Mouse (Mus musculus): ENCODE measurements around the gene Alk.

DNA sequence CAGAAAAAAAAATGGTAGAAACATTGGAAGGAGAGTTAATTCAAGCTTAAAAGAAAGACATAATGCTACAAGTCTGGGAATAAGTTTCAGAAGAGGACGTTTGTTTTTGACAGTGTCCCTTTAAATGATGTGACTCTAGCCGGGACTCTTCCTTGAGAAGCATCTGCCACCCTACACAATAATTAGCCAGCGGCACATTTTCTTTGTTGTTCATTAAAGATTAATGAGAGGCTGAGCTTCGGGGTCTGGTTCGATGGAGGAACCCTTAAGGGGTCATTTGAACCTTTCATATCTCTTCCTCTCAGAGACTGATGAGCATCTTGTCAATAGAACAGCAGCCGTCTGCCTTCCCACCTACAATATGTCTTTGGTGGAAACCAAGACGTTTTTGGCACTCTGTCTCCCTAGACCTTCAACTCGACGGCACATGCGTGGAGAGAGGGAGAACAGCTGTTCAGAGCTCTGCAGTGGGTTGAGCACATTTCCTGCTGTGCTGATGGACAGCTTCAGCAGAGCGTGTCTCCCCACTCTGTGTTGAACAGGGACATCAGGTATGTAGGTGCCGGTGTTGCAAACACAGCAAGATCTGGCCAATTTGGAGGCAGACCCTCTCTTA, 528.0 kb downstream of the Alk start:
- TF ChIP-seq CTCF (IDR thresholded peaks at IDR 0.05; ENCODE audit: borderline replicate concordance, control insufficient read depth, extremely low read depth, insufficient read depth, low read length, poor library complexity) (no peak), POLR2A (IDR thresholded peaks at IDR 0.05; ENCODE audit: control insufficient read depth, extremely low read depth, insufficient read depth, low read length, poor library complexity) (no peak)

All from thymus, adult 2 months (tissue).